Mouse (Mus musculus): Measurements from ENCODE around the gene Mlh1.

DNA sequence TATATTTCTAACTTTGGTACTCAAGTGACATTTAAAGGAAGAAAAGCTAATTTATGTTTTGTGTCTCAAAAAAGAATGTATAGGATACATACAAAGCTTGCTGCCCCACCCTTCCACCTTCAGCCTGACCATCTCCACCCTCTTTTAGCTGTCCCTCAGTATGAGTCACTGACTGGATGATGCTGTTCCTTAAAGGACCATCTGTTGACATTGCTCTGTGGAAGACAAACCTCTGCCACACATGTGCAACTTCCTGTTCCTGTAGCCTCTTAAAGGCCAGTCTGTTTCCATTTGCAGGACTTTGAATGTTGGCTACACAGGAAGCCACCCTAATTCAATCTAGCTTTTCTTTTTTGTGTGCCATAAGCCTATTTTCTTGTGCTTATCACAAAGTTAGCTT is 55.2 kb downstream of the Mlh1 start:
- TF ChIP-seq POLR2AphosphoS2 (IDR thresholded peaks at IDR 0.05; ENCODE audit: insufficient read length, low read depth) (no peak), USF1 (IDR thresholded peaks at IDR 0.05; ENCODE audit: low read depth) (no peak), CEBPB (IDR thresholded peaks at IDR 0.05; ENCODE audit: insufficient read depth, poor library complexity, severe bottlenecking) (no peak), POLR2A (IDR thresholded peaks at IDR 0.05; ENCODE audit: insufficient read length, low read depth) (no peak), MAX (IDR thresholded peaks at IDR 0.05; ENCODE audit: low read depth) (no peak), SRF (IDR thresholded peaks at IDR 0.05; ENCODE audit: control insufficient read depth, insufficient read length, low read depth) (no peak), TCF3 (IDR thresholded peaks at IDR 0.05; ENCODE audit: insufficient read length, low read depth) (no peak)
